Mouse (Mus musculus): Measurements from ENCODE around the gene Akirin1. TPM values are rescaled to one million over a fixed set of nuclear protein-coding genes. Genes with fewer than 3 reads are reported as not detected.

Gene Akirin1
- total and polyA plus RNA-seq, 3 experiments, result 13.4 to 28.3 (median 24.2) TPM

DNA sequence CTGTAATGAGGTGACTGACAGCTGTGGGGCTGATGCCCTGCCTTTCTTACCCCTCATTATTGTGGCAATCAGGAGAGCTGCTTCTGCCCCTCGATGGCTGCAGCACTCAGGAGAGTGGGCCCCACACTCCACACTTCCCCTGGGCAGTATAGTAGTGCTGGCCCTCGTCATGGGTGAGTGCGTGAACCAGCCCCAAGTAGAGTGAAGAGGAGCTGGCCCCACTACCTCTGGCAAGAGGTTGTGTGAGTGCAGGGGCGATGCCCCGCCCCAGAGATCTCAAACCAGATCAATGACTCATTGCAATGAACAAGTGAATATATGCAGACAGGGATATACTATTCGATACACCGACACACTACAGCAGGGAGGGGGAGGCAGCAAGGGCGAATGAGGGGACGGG lies 16.6 kb downstream of the Akirin1 start:
- no peak overlapping the region for H3K4me3 ChIP-seq
- H3K79me2 ChIP-seq (replicated peaks; ENCODE audit: control insufficient read depth, insufficient read depth, low read length), result no peaks in the 10 kb centered on the region
- DNase-seq, result no peak
- intact Hi-C loops (cut with DNase I), result no loop called here
- WGBS, result 90% methylated on average over 9 of the region's 9 CpGs
- H3K4me1 ChIP-seq (ENCODE audit: control insufficient read depth, insufficient read depth, low read length), result no peaks in the 10 kb centered on the region
- H3K27ac ChIP-seq, result no peak overlapping the region
- H3K36me3 ChIP-seq (ENCODE audit: control insufficient read depth, insufficient read depth, low read length), result no peaks in the 10 kb centered on the region
- no peak for TF ChIP-seq EP300 (IDR thresholded peaks at IDR 0.05; ENCODE audit: insufficient read depth, low read depth, low read length)
- H3K9ac ChIP-seq (ENCODE audit: low read depth, low read length), result no peak overlapping the region
- no peaks in the 10 kb centered on the region for H3K27me3 ChIP-seq (ENCODE audit: control insufficient read depth, insufficient read depth, low read length)

DNA sequence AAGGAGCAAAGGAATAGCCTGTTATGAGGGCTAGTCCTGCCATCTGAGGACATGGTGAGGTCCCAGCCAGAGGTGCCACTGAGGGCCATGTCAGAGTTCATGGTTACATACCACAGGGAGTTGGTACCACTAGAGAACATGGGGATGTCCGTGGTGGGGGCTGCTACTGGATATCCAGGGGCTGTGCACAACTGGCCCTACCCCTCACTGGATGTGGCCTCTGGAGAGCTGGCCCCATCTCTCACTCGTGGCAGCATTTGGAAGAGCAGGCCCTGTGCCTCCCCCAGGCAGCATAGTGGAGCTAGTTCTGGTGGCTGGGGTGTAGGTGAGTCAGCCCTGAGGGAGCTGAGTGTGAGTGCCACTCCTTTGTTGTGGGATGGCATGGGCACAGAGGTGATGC lies 17.2 kb downstream of the Akirin1 start:
- Histone ChIP-seq H3K4me1 (ENCODE audit: control insufficient read depth, insufficient read depth, low read length) (no peaks in the 10 kb centered on the region), H3K4me3 (no peak overlapping the region), H3K9ac (ENCODE audit: low read depth, low read length) (no peak overlapping the region), H3K36me3 (ENCODE audit: control insufficient read depth, insufficient read depth, low read length) (no peaks in the 10 kb centered on the region), H3K27ac (no peak overlapping the region), H3K79me2 (replicated peaks; ENCODE audit: control insufficient read depth, insufficient read depth, low read length) (no peaks in the 10 kb centered on the region), H3K27me3 (ENCODE audit: control insufficient read depth, insufficient read depth, low read length) (no peaks in the 10 kb centered on the region)
- TF ChIP-seq EP300 (IDR thresholded peaks at IDR 0.05; ENCODE audit: insufficient read depth, low read depth, low read length), result no peak
- TF ChIP-seq POLR2A (IDR thresholded peaks at IDR 0.05; ENCODE audit: insufficient read depth, low read depth, low read length), result no peak
- no peak for TF ChIP-seq CTCF (IDR thresholded peaks at IDR 0.05)
- WGBS, result 78% methylated on average over 2 of the region's 2 CpGs
- no peak for DNase-seq
- intact Hi-C loops (cut with DNase I), result no loop called here

DNA sequence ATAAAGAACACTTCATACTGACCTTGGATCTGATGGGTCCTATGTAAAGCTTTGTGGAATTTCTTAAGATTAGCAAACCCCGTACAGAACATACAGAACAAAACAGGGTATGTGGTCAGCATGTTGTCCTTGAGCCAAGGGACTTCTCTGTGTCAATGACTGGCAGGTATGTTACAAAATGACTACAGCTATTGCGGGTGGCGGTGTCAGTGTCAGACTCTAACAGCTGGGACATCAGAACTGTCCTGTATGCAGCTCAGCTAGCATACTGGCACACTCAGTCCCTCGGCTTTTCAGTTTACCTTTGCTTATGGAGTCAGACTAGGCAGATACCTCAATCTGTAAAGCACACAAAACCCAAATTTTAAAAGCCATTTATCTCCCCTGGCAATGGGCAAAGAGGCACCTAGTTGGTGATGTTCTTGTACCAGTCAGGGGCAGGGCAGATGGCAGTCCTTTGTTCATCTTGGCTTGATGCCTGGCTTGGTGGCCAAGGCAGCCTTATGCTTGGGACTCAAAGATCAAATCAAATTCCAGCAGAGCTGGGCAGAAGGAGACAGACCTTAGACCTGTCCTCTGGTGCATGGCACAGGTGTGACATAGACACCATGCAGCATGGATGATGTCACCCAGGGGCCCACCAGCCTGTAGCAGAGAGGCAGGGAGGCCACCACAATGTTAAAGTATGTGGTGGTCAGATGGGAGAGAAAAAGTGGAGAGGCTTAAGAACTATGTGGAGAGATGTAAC lies 17.8 kb downstream of the Akirin1 start:
- H3K79me2 ChIP-seq (replicated peaks; ENCODE audit: control insufficient read depth, insufficient read depth, low read length), result no peaks in the 10 kb centered on the region
- no peak for DNase-seq
- no peak overlapping the region for H3K9ac ChIP-seq (ENCODE audit: low read depth, low read length)
- TF ChIP-seq POLR2A (IDR thresholded peaks at IDR 0.05; ENCODE audit: insufficient read depth, low read depth, low read length), result no peak
- TF ChIP-seq EP300 (IDR thresholded peaks at IDR 0.05; ENCODE audit: insufficient read depth, low read depth, low read length), result no peak
- no peak for TF ChIP-seq CTCF (IDR thresholded peaks at IDR 0.05)
- intact Hi-C loops (cut with DNase I), result no loop called here
- no peak overlapping the region for H3K27ac ChIP-seq
- WGBS, result 93% methylated on average over 4 of the region's 4 CpGs
- no peaks in the 10 kb centered on the region for H3K4me1 ChIP-seq (ENCODE audit: control insufficient read depth, insufficient read depth, low read length)
- no peaks in the 10 kb centered on the region for H3K36me3 ChIP-seq (ENCODE audit: control insufficient read depth, insufficient read depth, low read length)
- H3K4me3 ChIP-seq, result no peak overlapping the region
- no peaks in the 10 kb centered on the region for H3K27me3 ChIP-seq (ENCODE audit: control insufficient read depth, insufficient read depth, low read length)

DNA sequence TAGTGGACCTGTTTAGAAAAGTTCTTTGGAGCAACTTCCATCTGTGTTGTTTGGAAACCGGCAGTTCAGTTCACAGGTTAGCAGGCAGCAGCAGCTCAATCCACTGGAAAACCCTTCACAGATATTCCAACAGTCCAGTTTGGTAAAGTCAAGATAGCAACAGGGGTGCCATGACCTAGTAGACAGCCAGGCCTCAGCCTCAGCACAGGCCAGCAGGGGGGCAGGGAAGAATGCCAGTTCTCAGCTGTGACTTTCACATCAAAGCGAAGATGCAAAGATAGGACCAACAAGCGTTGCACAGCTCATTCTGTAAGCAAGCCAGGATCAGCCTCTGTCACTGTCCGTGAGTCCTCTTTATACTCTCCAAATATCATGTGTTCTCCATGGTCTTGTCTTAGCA lies 28.4 kb downstream of the Akirin1 start:
- H3K4me3 ChIP-seq, result no peak overlapping the region

DNA sequence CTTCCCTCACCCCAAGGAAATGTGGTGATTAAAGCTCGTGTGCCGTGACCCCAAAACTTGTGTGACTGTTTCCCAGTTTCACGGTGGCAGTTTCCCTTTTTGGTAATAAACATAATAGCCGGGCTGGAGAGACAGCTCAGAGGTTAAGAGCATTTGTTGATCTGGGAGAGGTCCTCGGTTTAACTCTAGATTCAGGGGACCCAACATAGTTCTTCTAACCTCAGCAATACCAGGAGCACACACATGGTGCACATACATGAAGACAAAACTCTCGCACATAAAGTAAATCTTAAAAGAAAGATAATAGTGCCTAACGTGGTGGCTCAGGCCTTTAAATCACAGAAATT lies 31.7 kb downstream of the Akirin1 start:
- intact Hi-C loops (cut with DNase I), result no loop called here
- 14% methylated on average over 7 of the region's 7 CpGs for WGBS
- Histone ChIP-seq H3K36me3 (ENCODE audit: control insufficient read depth, insufficient read depth, low read length) (peaks cover 2% of the 10 kb centered on the region), H3K4me3 (peak overlapping the region; percentile 94), H3K9ac (ENCODE audit: low read depth, low read length) (peak overlapping the region; percentile 64), H3K27ac (peak overlapping the region; percentile 96), H3K4me1 (ENCODE audit: control insufficient read depth, insufficient read depth, low read length) (peaks cover 2% of the 10 kb centered on the region), H3K79me2 (replicated peaks; ENCODE audit: control insufficient read depth, insufficient read depth, low read length) (no peaks in the 10 kb centered on the region), H3K27me3 (ENCODE audit: control insufficient read depth, insufficient read depth, low read length) (no peaks in the 10 kb centered on the region)
- TF ChIP-seq POLR2A (IDR thresholded peaks at IDR 0.05; ENCODE audit: insufficient read depth, low read depth, low read length), result no peak
- TF ChIP-seq EP300 (IDR thresholded peaks at IDR 0.05; ENCODE audit: insufficient read depth, low read depth, low read length), result no peak
- TF ChIP-seq CTCF (IDR thresholded peaks at IDR 0.05), result no peak
- no peak for DNase-seq

More for the DNA sequence above, 28.4 kb downstream of the Akirin1 start:
- Histone ChIP-seq H3K9ac (ENCODE audit: low read depth, low read length) (no peak overlapping the region), H3K27ac (no peak overlapping the region), H3K27me3 (ENCODE audit: control insufficient read depth, insufficient read depth, low read length) (no peaks in the 10 kb centered on the region), H3K79me2 (replicated peaks; ENCODE audit: control insufficient read depth, insufficient read depth, low read length) (no peaks in the 10 kb centered on the region), H3K36me3 (ENCODE audit: control insufficient read depth, insufficient read depth, low read length) (no peaks in the 10 kb centered on the region), H3K4me1 (ENCODE audit: control insufficient read depth, insufficient read depth, low read length) (no peaks in the 10 kb centered on the region)
- WGBS, result 84% methylated on average over 4 of the region's 4 CpGs
- DNase-seq, result no peak
- TF ChIP-seq CTCF (IDR thresholded peaks at IDR 0.05) (no peak), EP300 (IDR thresholded peaks at IDR 0.05; ENCODE audit: insufficient read depth, low read depth, low read length) (no peak), POLR2A (IDR thresholded peaks at IDR 0.05; ENCODE audit: insufficient read depth, low read depth, low read length) (no peak)
- intact Hi-C loops (cut with DNase I), result no loop called here

DNA sequence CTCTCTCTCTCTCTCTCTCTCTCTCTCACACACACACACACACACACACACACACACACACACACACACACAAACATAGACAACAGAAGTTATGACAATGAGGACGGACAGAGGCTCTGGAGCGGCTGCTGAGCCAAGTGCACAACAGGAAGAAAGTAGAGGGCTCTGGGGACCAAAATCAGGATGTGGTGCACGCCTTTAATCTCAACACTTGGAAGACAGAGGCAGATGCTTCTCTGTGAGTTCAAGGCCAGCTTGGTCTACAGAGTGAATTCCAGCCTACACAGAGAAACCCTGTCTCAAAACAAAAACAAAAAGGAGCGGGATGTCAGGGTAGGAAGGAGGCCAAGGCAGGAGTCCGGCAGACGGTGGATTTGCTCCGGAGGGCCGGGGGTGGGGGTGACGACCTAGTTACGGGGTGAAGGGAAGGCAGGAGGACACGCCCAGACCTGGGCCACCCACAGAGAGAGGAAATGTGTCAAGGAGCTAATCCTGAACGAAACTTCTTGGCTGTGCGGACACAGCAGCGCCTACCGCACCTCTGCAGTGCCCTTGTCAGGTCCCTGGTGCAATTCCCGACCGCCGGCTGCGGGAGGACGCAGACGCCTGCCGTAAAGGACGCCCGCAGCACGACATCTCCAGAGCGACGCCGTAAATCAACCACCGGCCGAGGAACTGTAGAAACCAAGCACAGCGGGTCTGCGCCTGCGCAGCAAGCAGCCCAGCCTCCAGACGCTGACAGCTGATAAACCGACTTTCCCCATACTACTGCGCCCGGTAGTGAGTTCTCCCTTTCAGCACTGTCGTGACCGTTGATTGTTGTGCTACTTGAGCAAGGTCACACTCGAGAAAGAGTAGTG lies 32.3 kb downstream of the Akirin1 start, which contains the start of gene Ndufs5:
Ndufs5 (minus strand) TSS at position 629 of the 860 bp plus-strand sequence.
- under 1% methylated on average over 40 of the region's 40 CpGs for WGBS
- Histone ChIP-seq H3K79me2 (replicated peaks; ENCODE audit: control insufficient read depth, insufficient read depth, low read length) (no peaks in the 10 kb centered on the region), H3K4me1 (ENCODE audit: control insufficient read depth, insufficient read depth, low read length) (peaks cover 2% of the 10 kb centered on the region), H3K4me3 (peak within 1 kb of the TSS; percentile 94), H3K36me3 (ENCODE audit: control insufficient read depth, insufficient read depth, low read length) (peaks cover 2% of the 10 kb centered on the region), H3K27me3 (ENCODE audit: control insufficient read depth, insufficient read depth, low read length) (no peaks in the 10 kb centered on the region), H3K27ac (peak within 1 kb of the TSS; percentile 96), H3K9ac (ENCODE audit: low read depth, low read length) (peak within 1 kb of the TSS; percentile 90)
- TF ChIP-seq POLR2A (IDR thresholded peaks at IDR 0.05; ENCODE audit: insufficient read depth, low read depth, low read length), result peak; percentile 98
- peak; percentile 71; the same call in 1 of the 2 replicates for TF ChIP-seq EP300 (IDR thresholded peaks at IDR 0.05; ENCODE audit: insufficient read depth, low read depth, low read length)
- TF ChIP-seq CTCF (IDR thresholded peaks at IDR 0.05), result no peak
- intact Hi-C loops (cut with DNase I), result loop anchor here (1.0 kb wide), 1 partner anchor 32 kb away; the partner anchor contains the start of gene Akirin1
- DNase-seq, result peak; percentile 97

Data from heart, adult 2 months (tissue).